ENCODE assay signal across 26 mouse cellular contexts in genomic region chr6:57796853-57797423, GRCm38 (mm10). TPM values are rescaled to one million over a fixed set of nuclear protein-coding genes. Genes with fewer than 3 reads are reported as not detected.
"Had no signal": no experiment of that assay in that cellular context is flagged by ENCODE, and none has a peak within 500 bp of the region (broad histone marks: within the 10 kb centered on the region; RNA-seq: fewer than 3 reads in every experiment).

No protein-coding gene starts in this region.

- H3K4me1 ChIP-seq: limb, embryonic 12.5 days; limb, embryonic 15.5 days; midbrain, embryonic 12.5 days; midbrain, embryonic 15.5 days; neural tube, embryonic 12.5 days; neural tube, embryonic 15.5 days had no signal

- H3K27me3 ChIP-seq: limb, embryonic 12.5 days; limb, embryonic 15.5 days; midbrain, embryonic 12.5 days; midbrain, embryonic 15.5 days; neural tube, embryonic 12.5 days; neural tube, embryonic 15.5 days had no signal

- ATAC-seq: liver, postnatal 0 days; lung, postnatal 0 days; midbrain, embryonic 15.5 days had no signal

- H3K9ac ChIP-seq: limb, embryonic 12.5 days; limb, embryonic 15.5 days; liver, embryonic 14.5 days; liver, postnatal 0 days; lung, embryonic 14.5 days; midbrain, embryonic 12.5 days; midbrain, embryonic 15.5 days; neural tube, embryonic 12.5 days; neural tube, embryonic 15.5 days had no signal

- DNase-seq: kidney, postnatal 25 days; layer of hippocampus, adult 9-11 months; left cerebral cortex, postnatal 4 days; liver, postnatal 0 days; lung, embryonic 14.5 days; thymus, adult 2 months; thymus, postnatal 25 days had no signal

- H3K36me3 ChIP-seq: limb, embryonic 12.5 days; limb, embryonic 15.5 days; midbrain, embryonic 12.5 days; midbrain, embryonic 15.5 days; neural tube, embryonic 12.5 days had no signal

- H3K9me3 ChIP-seq: limb, embryonic 12.5 days; limb, embryonic 15.5 days; midbrain, embryonic 12.5 days; midbrain, embryonic 15.5 days; neural tube, embryonic 12.5 days; neural tube, embryonic 15.5 days had no signal

- H3K27ac ChIP-seq: kidney, postnatal 0 days; layer of hippocampus, adult 2 months; limb, embryonic 12.5 days; limb, embryonic 15.5 days; liver, embryonic 14.5 days; macrophage; midbrain, embryonic 12.5 days; midbrain, embryonic 15.5 days; neural tube, embryonic 12.5 days; neural tube, embryonic 15.5 days had no signal

- H3K4me2 ChIP-seq: limb, embryonic 12.5 days; limb, embryonic 15.5 days; liver, embryonic 11.5 days; lung, embryonic 14.5 days; midbrain, embryonic 12.5 days; midbrain, embryonic 15.5 days; neural tube, embryonic 12.5 days; neural tube, embryonic 15.5 days had no signal

- H3K4me3 ChIP-seq: layer of hippocampus, adult 2 months; limb, embryonic 12.5 days; limb, embryonic 15.5 days; midbrain, embryonic 12.5 days; midbrain, embryonic 15.5 days; neural tube, embryonic 12.5 days; neural tube, embryonic 15.5 days had no signal

RNA-seq across cellular contexts. Expression of gene Vmn1r21, which starts 53.2 kb away (rescaled TPM):
- total RNA-seq: layer of hippocampus, adult 2 months; layer of hippocampus, postnatal 25 days; left cerebral cortex, adult 8-10 months; left cerebral cortex, postnatal 14 days; left cerebral cortex, postnatal 4 days; megakaryocyte, adult 5-6 weeks had no signal
- polyA plus RNA-seq: kidney, postnatal 0 days; large intestine, adult 2 months; limb, embryonic 15.5 days; liver, embryonic 11.5 days; liver, embryonic 14.5 days; liver, postnatal 0 days; lung, embryonic 14.5 days; lung, postnatal 0 days; macrophage; midbrain, embryonic 12.5 days; midbrain, embryonic 15.5 days; neural tube, embryonic 12.5 days; neural tube, embryonic 15.5 days; small intestine, adult 2 months; spleen, adult 2 months; thymus, adult 2 months had no signal
